Mouse (Mus musculus) intestine, embryonic 14.5 days (tissue): ENCODE data around the gene Atp6v0a2. TPM values are rescaled to one million over a fixed set of nuclear protein-coding genes. Genes with fewer than 3 reads are reported as not detected.
A peak's percentile ranks its signal among the peaks of the same experiment; 100 is the strongest.
"Not testable (repeated sequence)": the region's sequence is repeated elsewhere in the genome, so short reads cannot be mapped to it uniquely, and the experiment has no call there.

ENCODE experiments used
- ATAC-seq: fragments of 200-750 bp; cut with Nextera tagmentation; replicated peaks from 2 replicates; pipeline ENCODE4 v1.8.0; 2017; ENCODE audit warnings: low read depth, moderate number of reproducible peaks, moderate TSS enrichment, moderate library complexity; ENCODE audit not compliant: low FRiP score, low TSS enrichment
- DNase-seq: peaks from one replicate; pipeline ENCODE4 v3.0.0-alpha.2; 2018; ENCODE audit warnings: low spot score
- H3K27ac ChIP-seq: fragments of 300-500 bp; sonication (generic); 2 replicates; pipeline ENCODE4 v1.5.1; 2014; ENCODE audit warnings: low read depth, mild to moderate bottlenecking, control low read depth
- H3K27me3 ChIP-seq: fragments of 300-500 bp; sonication (generic); replicated peaks from 2 replicates; pipeline ENCODE4 v1.6.1; 2014; ENCODE audit warnings: low read length, control low read depth; ENCODE audit not compliant: control insufficient read depth, insufficient read depth
- H3K36me3 ChIP-seq: fragments of 300-500 bp; sonication (generic); 2 replicates; pipeline ENCODE4 v1.6.1; 2014; ENCODE audit warnings: low read length, control low read depth; ENCODE audit not compliant: control insufficient read depth, insufficient read depth
- H3K4me1 ChIP-seq: fragments of 300-500 bp; sonication (generic); replicated peaks from 2 replicates; pipeline ENCODE4 v1.6.1; 2014; ENCODE audit warnings: low read length, control low read depth, mixed read lengths; ENCODE audit not compliant: control insufficient read depth, insufficient read depth
- H3K4me2 ChIP-seq: fragments of 300-500 bp; sonication (generic); 2 replicates; pipeline ENCODE4 v1.6.1; 2014; ENCODE audit warnings: low read length
- H3K4me3 ChIP-seq: fragments of 300-500 bp; sonication (generic); 2 replicates; pipeline ENCODE4 v1.5.1; 2014; ENCODE audit warnings: low read depth, low read length, control low read depth, mixed read lengths
- H3K9ac ChIP-seq: fragments of 300-500 bp; sonication (generic); 2 replicates; pipeline ENCODE4 v1.6.1; 2014; ENCODE audit warnings: mild to moderate bottlenecking, low read length
- H3K9me3 ChIP-seq: fragments of 300-500 bp; sonication (generic); 2 replicates; pipeline ENCODE4 v1.6.1; 2016; ENCODE audit warnings: low read length, control low read depth; ENCODE audit not compliant: control insufficient read depth
- WGBS: fragments of 180-500 bp; shearing (Covaris S2); extraction: QIAGEN DNeasy Blood & Tissue Kit; methylation state at CpG from one replicate; pipeline ENCODE4 v1.1.7; 2014; 5-methylcytosine and 5-hydroxymethylcytosine counted together
- polyA plus RNA-seq: library from polyadenylated mRNA; unstranded; fragments of >200 nt; fragmentation: Nextera tagmentation; extraction: Ambion mirVana; gene quantifications from 2 replicates; pipeline ENCODE4 v1.2.1, GENCODE M21; 2014

The Atp6v0a2 gene
- polyA plus RNA-seq: 44.0 and 46.6 TPM in 2 replicates

DNA sequence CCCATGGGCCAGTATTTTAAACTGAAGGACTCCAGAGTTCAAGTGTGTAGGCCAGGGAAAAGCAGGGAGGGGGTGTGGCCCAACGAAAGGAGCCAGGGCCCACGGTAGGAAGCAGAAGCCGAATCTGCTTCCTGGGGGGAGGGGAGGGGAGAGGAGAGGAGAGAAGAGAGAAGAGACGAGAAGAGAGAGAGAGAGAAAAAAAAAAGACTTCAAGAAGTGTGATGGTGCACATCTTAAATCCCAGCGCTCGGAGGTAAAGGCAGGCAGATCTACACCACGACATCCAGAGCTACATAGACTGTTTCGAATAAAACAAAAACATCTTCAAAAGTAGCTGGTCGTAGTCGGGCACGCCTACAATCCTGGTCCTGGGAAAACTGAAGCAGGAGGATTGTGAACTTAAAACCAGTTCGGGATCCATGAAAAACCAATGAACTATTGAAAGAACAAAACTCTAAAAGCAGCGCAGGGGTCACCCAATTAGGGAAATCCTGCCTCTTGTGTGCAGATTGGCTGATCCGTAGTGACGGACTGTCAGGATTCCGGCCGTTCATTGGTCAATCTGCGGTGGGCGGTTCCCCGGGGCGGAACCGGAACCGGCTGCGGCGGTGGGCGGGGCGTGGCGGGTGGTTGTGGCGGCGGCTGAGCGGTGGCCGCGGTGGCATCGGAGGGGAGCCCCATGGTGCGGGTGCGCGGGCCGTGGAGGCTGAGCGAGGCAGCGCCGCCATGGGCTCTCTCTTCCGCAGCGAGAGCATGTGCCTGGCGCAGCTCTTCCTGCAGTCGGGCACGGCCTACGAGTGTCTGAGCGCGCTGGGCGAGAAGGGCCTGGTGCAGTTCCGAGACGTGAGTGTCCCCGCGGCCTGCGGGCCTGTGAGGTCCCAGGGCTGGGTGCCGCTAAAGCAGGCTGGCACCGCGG is at the start of gene Atp6v0a2:
Gene Atp6v0a2 (plus strand): TSS at position 129 of the 916 bp plus-strand sequence.
- Histone ChIP-seq H3K36me3 (peaks cover 4% of the 10 kb centered on the region; the same call in 1 of the 2 replicates), H3K4me2 (peak within 1 kb of the TSS; percentile 91), H3K4me3 (peak within 1 kb of the TSS; percentile 81), H3K4me1 (peaks cover 17% of the 10 kb centered on the region), H3K27me3 (no peaks in the 10 kb centered on the region), H3K9me3 (no peaks in the 10 kb centered on the region), H3K27ac (peak within 1 kb of the TSS; percentile 88), H3K9ac (peak within 1 kb of the TSS; percentile 71)
- ATAC-seq: peak; percentile 93
- DNase-seq: peak; percentile 99
- WGBS: under 1% methylated on average over 57 of the region's 58 CpGs

DNA sequence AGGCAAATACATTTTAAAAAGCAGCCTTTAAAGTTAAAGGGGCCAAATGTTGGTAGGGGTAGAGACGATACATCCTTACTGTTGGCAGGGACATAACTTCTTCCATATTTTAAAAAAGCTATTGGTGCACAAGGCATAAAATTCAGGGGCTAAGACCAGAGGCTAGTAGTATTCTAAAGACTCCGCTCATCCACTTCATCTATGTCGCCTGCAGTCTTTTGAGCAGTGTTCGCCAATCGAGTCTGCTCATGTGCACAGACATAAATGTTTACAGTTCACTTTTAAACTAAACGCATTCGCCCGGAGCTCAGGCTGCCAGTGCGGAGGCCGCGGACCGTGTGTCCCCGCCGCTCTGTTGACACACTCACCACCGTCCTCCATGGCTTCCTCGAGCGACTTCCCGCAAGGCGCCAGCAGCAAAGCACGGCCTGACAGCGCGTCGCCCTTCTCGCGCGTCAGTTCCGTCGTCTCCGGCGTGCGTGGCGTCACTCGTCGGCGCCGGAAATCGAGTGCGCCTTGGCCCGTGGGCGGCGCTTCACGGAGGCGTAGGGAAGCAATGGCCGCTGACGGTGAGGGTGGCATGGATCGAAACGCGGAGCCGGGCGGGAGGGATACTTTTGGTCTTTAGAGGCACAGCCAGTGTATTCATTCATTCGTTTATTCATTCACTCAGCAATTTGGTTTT is 49.6 kb upstream of the Atp6v0a2 start, which contains the start of the genes Eif2b1 and Gtf2h3:
Gene Eif2b1 (minus strand): TSS at position 499 of the 685 bp plus-strand sequence.
Gene Gtf2h3 (plus strand): TSS at position 508 of the 685 bp plus-strand sequence.
- under 1% methylated on average over 51 of the region's 51 CpGs for WGBS
- H3K4me2 ChIP-seq: peak within 1 kb of the TSS; percentile 93
- no peaks in the 10 kb centered on the region for H3K9me3 ChIP-seq
- ATAC-seq: peak; percentile 89
- H3K27ac ChIP-seq: no peak within 1 kb of the TSS
- peak within 1 kb of the TSS; percentile 76 for H3K9ac ChIP-seq
- no peaks in the 10 kb centered on the region for H3K27me3 ChIP-seq
- peak; percentile 96 for DNase-seq
- peak within 1 kb of the TSS; percentile 83 for H3K4me3 ChIP-seq
- peaks cover 14% of the 10 kb centered on the region for H3K4me1 ChIP-seq
- peaks cover 48% of the 10 kb centered on the region for H3K36me3 ChIP-seq

DNA sequence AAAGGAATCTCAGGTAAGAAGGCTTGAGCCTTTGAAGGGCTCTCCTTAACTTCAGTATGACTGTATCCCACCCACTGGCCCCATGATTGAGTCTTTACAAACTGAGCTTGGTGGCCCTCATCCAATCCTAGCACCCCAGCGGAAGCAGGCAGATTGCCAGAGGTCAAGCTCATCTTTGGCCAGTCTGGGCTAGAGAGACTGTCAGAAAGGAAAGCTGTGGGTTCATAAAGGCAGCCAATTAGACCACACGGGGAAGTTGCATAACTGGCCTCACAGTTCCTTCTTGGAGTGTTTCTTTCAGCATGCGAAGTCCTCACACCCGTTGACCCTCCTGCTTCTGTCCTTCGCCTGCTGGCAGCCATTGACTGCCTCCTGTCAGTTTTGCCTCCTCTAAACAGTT is 45.9 kb upstream of the Atp6v0a2 start:
- Histone ChIP-seq H3K9ac (no peak overlapping the region), H3K9me3 (no peaks in the 10 kb centered on the region), H3K27me3 (no peaks in the 10 kb centered on the region), H3K27ac (no peak overlapping the region), H3K4me1 (peaks cover 14% of the 10 kb centered on the region), H3K4me2 (no peak overlapping the region), H3K36me3 (peaks cover 47% of the 10 kb centered on the region), H3K4me3 (no peak overlapping the region)
- ATAC-seq: no peak
- DNase-seq: no peak
- WGBS: 93% methylated on average over 5 of the region's 5 CpGs

DNA sequence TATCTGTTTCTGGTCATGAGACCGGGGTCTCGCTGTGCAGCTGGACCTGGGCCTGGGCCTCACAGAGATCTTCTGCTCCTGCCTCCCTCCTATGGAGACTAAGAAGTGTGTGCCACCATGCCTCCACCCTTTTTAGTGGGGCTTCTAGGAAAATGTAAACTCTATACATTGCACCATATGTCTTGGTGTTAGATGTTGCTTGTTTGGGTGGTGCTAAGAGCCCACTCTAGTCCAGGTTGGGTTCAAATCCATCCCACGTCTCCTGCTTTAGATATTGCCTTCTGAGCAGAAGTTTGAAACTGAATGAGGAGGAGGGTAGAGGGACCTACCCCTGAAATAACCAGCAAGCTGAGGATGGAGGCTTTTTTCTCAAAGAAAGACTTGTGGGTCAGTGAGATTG is 35.6 kb upstream of the Atp6v0a2 start:
- H3K27me3 ChIP-seq: no peaks in the 10 kb centered on the region
- H3K4me3 ChIP-seq: no peak overlapping the region
- H3K27ac ChIP-seq: no peak overlapping the region
- DNase-seq (no peak), ATAC-seq (no peak)
- H3K9ac ChIP-seq: no peak overlapping the region
- no peaks in the 10 kb centered on the region for H3K9me3 ChIP-seq
- WGBS: 93% methylated on average over 3 of the region's 3 CpGs
- peaks cover 71% of the 10 kb centered on the region for H3K36me3 ChIP-seq
- H3K4me2 ChIP-seq: no peak overlapping the region
- H3K4me1 ChIP-seq: no peaks in the 10 kb centered on the region

DNA sequence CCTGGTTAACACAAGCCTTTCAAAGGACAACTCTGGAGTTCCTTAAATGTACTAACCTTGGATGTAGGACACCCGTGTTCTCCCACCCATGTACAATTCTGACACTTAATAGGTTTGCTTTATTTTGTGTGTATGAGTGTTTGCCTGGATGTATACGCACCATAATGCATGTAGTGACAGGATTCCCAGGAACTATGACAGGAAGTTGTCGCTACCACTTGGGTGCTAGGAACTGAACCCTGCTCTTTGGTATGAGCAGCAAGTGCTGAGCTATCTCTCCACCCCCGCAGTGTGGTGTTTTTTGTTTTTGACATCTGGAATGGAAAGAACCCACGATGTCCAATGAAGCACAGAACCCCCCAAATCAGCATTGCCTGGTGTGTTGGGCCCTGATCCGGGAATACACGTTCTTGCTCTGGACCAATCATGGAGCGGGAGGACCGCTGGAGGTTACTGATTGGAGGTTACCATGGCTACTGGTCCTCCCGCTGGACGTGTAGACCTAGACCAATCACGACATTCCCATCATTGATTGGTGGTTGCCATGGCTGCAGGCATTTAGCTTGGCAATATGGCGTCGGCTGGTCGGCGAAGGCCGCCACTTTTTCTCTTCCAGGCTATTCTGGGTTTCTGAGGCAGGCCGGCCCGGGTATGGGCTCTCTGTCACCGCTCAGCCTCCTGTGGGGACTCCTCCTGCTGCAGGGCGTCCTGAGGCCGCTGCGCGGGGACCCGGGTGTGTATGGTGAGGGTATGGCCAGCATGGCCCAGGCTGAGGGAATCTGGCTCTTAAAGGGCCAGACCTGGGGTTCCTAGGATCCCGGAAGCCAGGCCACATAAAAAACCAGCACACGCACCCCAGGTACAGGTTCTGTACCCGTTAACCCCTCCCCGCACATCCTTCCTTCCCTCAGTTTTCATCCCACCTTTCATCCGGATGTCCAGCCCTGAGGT is 29.9 kb upstream of the Atp6v0a2 start:
- 7% methylated on average over 30 of the region's 30 CpGs for WGBS
- Histone ChIP-seq H3K4me2 (peak overlapping the region; percentile 88), H3K27ac (no peak overlapping the region), H3K9me3 (no peaks in the 10 kb centered on the region), H3K4me1 (peaks cover 6% of the 10 kb centered on the region; the same call in 1 of the 2 replicates), H3K36me3 (peaks cover 31% of the 10 kb centered on the region), H3K27me3 (no peaks in the 10 kb centered on the region), H3K9ac (peak overlapping the region; percentile 54), H3K4me3 (peak overlapping the region; percentile 78)
- DNase-seq: peak; percentile 93
- peak; percentile 100 for ATAC-seq

GRCm38 (mm10) chr5:124599726-124600125 is 28.6 kb upstream of the Atp6v0a2 start:
- not testable (repeated sequence) for H3K27ac ChIP-seq, H3K4me2 ChIP-seq, H3K4me3 ChIP-seq, H3K9me3 ChIP-seq, ATAC-seq, DNase-seq, H3K9ac ChIP-seq, H3K27me3 ChIP-seq, H3K4me1 ChIP-seq
- peaks cover 25% of the 10 kb centered on the region for H3K36me3 ChIP-seq
- WGBS: 62% methylated on average over 8 of the region's 8 CpGs

- Histone ChIP-seq H3K9ac (no peak overlapping the region), H3K4me1 (peaks cover 6% of the 10 kb centered on the region; the same call in 1 of the 2 replicates), H3K27me3 (no peaks in the 10 kb centered on the region), H3K4me3 (no peak overlapping the region), H3K36me3 (0 out of 2 replicates have a peak, but pooled peaks cover 4% of the 10 kb centered on the region), H3K4me2 (no peak overlapping the region), H3K9me3 (no peaks in the 10 kb centered on the region), H3K27ac (no peak overlapping the region)
- ATAC-seq (no peak), DNase-seq (peak; percentile 83)
- 65% methylated on average over 5 of the region's 5 CpGs for WGBS
Measured at GRCm38 (mm10) chr5:124602349-124602748, 26.0 kb upstream of the Atp6v0a2 start.
